Mouse (Mus musculus) limb, embryonic 15.5 days (tissue): ENCODE measurements around the gene Cnot6l. TPM values are rescaled to one million over a fixed set of nuclear protein-coding genes. Genes with fewer than 3 reads are reported as not detected.

Experiments
- ATAC-seq: fragments of 200-750 bp; cut with Nextera tagmentation; 2 replicates; pipeline ENCODE4 v1.8.0; 2017; ENCODE audit warnings: low read depth, moderate TSS enrichment; ENCODE audit not compliant: insufficient number of reproducible peaks, low FRiP score, low TSS enrichment
- H3K27ac ChIP-seq: fragments of 300-500 bp; sonication (generic); 2 replicates; pipeline ENCODE4 v1.5.1; 2015; ENCODE audit warnings: moderate library complexity, mild to moderate bottlenecking, inconsistent platforms
- H3K27me3 ChIP-seq: fragments of 300-500 bp; sonication (generic); 2 replicates; pipeline ENCODE4 v1.6.1; 2015; ENCODE audit warnings: inconsistent platforms
- H3K36me3 ChIP-seq: fragments of 300-500 bp; sonication (generic); 2 replicates; pipeline ENCODE4 v1.6.1; 2015; ENCODE audit warnings: inconsistent platforms
- H3K4me1 ChIP-seq: fragments of 300-500 bp; sonication (generic); 2 replicates; pipeline ENCODE4 v1.6.1; 2015; ENCODE audit warnings: inconsistent platforms
- H3K4me2 ChIP-seq: fragments of 300-500 bp; sonication (generic); 2 replicates; pipeline ENCODE4 v1.6.1; 2015; ENCODE audit warnings: mild to moderate bottlenecking, inconsistent platforms
- H3K4me3 ChIP-seq: fragments of 300-500 bp; sonication (generic); 2 replicates; pipeline ENCODE4 v1.5.1; 2015; ENCODE audit warnings: mild to moderate bottlenecking, inconsistent platforms
- H3K9ac ChIP-seq: fragments of 300-500 bp; sonication (generic); 2 replicates; pipeline ENCODE4 v1.6.1; 2015; ENCODE audit warnings: inconsistent platforms
- H3K9me3 ChIP-seq: fragments of 300-500 bp; sonication (generic); 2 replicates; pipeline ENCODE4 v1.6.1; 2016; ENCODE audit warnings: inconsistent platforms
- WGBS: fragments of 180-500 bp; shearing (Covaris S2); methylation state at CpG from one replicate; pipeline ENCODE4 v1.1.7; 2015; 5-methylcytosine and 5-hydroxymethylcytosine counted together
- polyA plus RNA-seq: library from polyadenylated mRNA; unstranded; fragments of >200 nt; fragmentation: Nextera tagmentation; extraction: Ambion mirVana; gene quantifications from 2 replicates; pipeline ENCODE4 v1.2.1, GENCODE M21; 2015

Gene Cnot6l
- polyA plus RNA-seq, 1 experiment from 2014 or later, result 24.3 TPM

- H3K9ac ChIP-seq, result no peak overlapping the region
- no peak overlapping the region for H3K4me3 ChIP-seq
- no peaks in the 10 kb centered on the region for H3K4me1 ChIP-seq
- 75% methylated on average over 5 of the region's 5 CpGs for WGBS
- H3K4me2 ChIP-seq, result no peak overlapping the region
- H3K9me3 ChIP-seq, result no peaks in the 10 kb centered on the region
- no peak overlapping the region for H3K27ac ChIP-seq
- no peak for ATAC-seq
- no peaks in the 10 kb centered on the region for H3K36me3 ChIP-seq
- no peaks in the 10 kb centered on the region for H3K27me3 ChIP-seq
Measured at GRCm38 (mm10) chr5:96039188-96039840, 124.7 kb downstream of the Cnot6l start.

GRCm38 (mm10) chr5:96037684-96038121 lies 126.3 kb downstream of the Cnot6l start:
- 26% methylated on average over 8 of the region's 8 CpGs for WGBS
- Histone ChIP-seq H3K27me3 (no peaks in the 10 kb centered on the region), H3K4me2 (no peak overlapping the region), H3K9me3 (no peaks in the 10 kb centered on the region), H3K4me3 (no peak overlapping the region), H3K27ac (no peak overlapping the region), H3K4me1 (no peaks in the 10 kb centered on the region), H3K9ac (no peak overlapping the region), H3K36me3 (no peaks in the 10 kb centered on the region)
- peak; percentile 61; the same call in 1 of the 2 replicates for ATAC-seq

GRCm38 (mm10) chr5:96036125-96036672 lies 127.8 kb downstream of the Cnot6l start:
- ATAC-seq, result no peak
- Histone ChIP-seq H3K36me3 (no peaks in the 10 kb centered on the region), H3K27ac (no peak overlapping the region), H3K4me2 (no peak overlapping the region), H3K4me3 (no peak overlapping the region), H3K27me3 (no peaks in the 10 kb centered on the region), H3K9me3 (no peaks in the 10 kb centered on the region), H3K9ac (no peak overlapping the region), H3K4me1 (no peaks in the 10 kb centered on the region)
- WGBS, result 63% methylated on average over 7 of the region's 7 CpGs

GRCm38 (mm10) chr5:96034101-96034500 lies 129.9 kb downstream of the Cnot6l start:
- ATAC-seq, result no peak
- Histone ChIP-seq H3K4me2 (no peak overlapping the region), H3K9ac (no peak overlapping the region), H3K9me3 (no peaks in the 10 kb centered on the region), H3K36me3 (no peaks in the 10 kb centered on the region), H3K27me3 (no peaks in the 10 kb centered on the region), H3K4me3 (no peak overlapping the region), H3K4me1 (no peaks in the 10 kb centered on the region), H3K27ac (no peak overlapping the region)
- WGBS, result 32% methylated on average over 1 of the region's 1 CpGs

- no peak for ATAC-seq
- 87% methylated on average over 2 of the region's 2 CpGs for WGBS
- no peaks in the 10 kb centered on the region for H3K27me3 ChIP-seq
- no peaks in the 10 kb centered on the region for H3K4me1 ChIP-seq
- H3K36me3 ChIP-seq, result no peaks in the 10 kb centered on the region
- no peak overlapping the region for H3K4me3 ChIP-seq
- no peak overlapping the region for H3K4me2 ChIP-seq
- no peak overlapping the region for H3K9ac ChIP-seq
- H3K27ac ChIP-seq, result no peak overlapping the region
- no peaks in the 10 kb centered on the region for H3K9me3 ChIP-seq
Measured at GRCm38 (mm10) chr5:96029821-96030220, 134.2 kb downstream of the Cnot6l start.

Other genes with a start within 250 kb of the Cnot6l start
- gene Cxcl13, start 207.2 kb downstream of the Cnot6l start, polyA plus RNA-seq, result 0.22 and 0.71 TPM in 2 replicates
- gene Mrpl1, start 45.3 kb upstream of the Cnot6l start, polyA plus RNA-seq, result 18.9 and 19.0 TPM in 2 replicates
- gene Fras1, start 209.8 kb upstream of the Cnot6l start, polyA plus RNA-seq, result 21.2 and 22.8 TPM in 2 replicates